Mouse (Mus musculus) thymus, postnatal 25 days (tissue): ENCODE results near the gene Syn2.

Source experiments
- DNase-seq: peaks from one replicate; pipeline ENCODE4 v3.0.0; 2022

The Syn2 gene

DNA sequence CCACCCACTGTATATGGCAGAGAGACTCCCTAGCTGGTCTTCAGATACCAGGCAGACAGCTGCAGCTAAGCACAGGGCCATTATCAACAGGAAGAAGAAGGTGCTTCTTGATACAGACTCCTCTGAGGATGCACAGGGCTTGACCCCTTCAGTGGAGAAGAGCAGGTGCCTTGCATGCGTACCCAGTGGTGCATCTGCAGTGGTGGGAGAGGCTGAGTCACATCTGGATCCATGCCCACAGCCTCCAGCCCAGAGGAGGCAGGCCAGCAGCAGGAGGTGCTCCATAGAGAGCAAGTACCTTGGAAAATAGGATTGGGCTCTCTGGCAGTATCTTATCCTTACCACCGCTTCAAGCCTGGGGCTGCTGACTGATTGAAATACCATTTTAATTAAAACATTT, 159.2 kb downstream of the Syn2 start:
- no peak for DNase-seq

- DNase-seq: no peak
Measured at GRCm38 (mm10) chr6:115307134-115307533, 172.4 kb downstream of the Syn2 start.

- DNase-seq: no peak
Measured at GRCm38 (mm10) chr6:115312780-115313179, 178.1 kb downstream of the Syn2 start.

DNA sequence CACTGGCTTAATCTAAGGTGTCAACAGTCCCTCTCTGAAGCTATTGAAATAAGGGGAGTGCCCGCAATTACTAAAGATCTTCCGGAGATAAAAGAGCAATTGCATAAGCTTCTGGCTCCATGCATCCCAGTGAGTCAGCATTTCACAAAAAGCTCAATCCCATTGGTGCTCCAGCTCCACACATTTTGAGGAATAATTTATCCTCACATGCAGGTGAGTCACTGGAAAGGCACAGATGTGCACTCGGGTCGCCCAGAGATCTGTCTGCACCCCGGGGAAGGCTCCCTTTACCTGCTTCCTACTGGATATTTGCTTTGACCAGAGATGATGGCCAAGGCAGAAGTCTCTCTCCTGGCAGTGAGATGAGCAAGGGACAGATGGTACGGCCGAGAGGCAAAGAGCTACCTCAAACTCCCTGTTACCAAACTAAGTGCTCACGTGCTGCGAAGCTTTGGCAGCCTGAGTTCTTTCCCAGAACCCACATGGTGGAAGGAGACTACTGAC, 178.6 kb downstream of the Syn2 start:
- DNase-seq: no peak

DNA sequence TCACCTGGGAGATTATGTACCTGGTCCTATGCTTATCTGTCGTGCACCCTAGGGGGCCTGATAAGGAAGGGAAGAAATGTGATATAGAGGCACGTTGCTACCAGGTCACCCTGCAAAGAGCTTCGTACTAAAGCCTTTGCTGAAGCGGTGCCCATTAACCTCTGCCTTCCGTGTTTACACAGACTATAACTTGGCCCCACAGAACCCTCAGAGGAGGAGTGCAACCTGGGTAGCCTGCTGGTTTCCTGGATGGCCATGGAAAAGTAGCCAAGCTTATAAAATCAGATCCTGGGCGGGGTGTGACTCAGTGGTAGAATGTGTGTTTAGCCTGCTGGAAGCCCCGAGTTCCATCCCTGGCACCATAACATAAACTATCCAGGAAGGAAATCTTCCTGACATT, 179.2 kb downstream of the Syn2 start:
- DNase-seq: no peak

DNA sequence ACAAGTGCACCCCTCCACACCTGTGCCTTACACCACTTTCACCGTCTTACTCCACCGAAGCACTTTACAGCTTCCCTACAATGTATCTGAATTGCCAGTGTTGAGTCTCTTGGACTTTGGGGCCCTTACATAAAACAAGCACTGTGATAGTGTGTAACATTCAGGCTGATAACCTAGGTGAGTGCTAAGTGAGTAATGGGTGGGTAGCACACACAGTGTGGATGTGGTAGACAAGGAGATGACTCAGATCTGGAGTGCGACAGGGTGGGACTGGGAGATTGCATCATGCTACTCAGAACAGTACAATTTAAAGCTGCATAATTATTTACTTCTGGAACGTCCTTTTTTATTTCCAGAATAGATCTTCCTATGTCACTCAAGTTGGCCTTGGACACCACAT, 181.1 kb downstream of the Syn2 start:
- DNase-seq: no peak

DNA sequence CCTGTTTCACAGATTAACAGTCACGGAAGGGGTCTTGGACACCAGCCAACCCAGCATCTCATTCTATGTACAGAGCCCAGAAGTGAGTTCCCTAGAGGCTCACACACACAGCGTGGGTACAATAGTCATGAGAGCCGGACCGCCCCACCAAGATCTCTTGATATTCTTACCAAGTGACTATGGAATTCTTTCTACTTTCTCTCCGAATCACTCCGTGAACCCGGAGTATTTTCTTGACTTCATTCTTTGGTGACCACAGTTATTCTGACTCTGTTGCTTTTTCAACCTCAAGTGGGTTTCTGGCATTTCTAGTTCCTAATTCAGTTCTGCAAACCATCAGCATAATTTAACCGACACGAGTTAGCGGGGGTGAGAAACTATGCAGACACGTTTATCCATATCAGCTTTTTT, 182.1 kb downstream of the Syn2 start:
- DNase-seq: no peak

DNA sequence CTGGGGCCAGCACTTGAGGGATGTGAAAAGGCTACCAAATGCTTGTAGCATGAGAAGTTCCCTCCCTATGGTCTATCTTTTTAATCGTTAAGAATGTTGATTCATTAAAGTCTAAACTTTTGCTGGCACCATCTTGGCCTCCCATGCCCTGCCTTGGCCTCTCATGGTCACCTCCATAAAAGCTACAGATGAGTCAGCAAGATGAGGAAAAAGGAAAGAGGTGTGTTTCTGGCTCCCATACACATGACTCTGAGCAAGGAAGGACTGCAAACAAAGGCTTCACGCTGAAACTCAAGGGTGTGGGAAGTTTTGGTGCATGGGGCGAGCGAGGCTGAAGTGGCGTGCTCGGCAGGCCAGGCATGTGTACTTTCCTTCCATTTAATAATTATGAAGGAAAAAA, 184.1 kb downstream of the Syn2 start:
- no peak for DNase-seq

- no peak for DNase-seq
Measured at GRCm38 (mm10) chr6:115319686-115320085, 185.0 kb downstream of the Syn2 start.

DNA sequence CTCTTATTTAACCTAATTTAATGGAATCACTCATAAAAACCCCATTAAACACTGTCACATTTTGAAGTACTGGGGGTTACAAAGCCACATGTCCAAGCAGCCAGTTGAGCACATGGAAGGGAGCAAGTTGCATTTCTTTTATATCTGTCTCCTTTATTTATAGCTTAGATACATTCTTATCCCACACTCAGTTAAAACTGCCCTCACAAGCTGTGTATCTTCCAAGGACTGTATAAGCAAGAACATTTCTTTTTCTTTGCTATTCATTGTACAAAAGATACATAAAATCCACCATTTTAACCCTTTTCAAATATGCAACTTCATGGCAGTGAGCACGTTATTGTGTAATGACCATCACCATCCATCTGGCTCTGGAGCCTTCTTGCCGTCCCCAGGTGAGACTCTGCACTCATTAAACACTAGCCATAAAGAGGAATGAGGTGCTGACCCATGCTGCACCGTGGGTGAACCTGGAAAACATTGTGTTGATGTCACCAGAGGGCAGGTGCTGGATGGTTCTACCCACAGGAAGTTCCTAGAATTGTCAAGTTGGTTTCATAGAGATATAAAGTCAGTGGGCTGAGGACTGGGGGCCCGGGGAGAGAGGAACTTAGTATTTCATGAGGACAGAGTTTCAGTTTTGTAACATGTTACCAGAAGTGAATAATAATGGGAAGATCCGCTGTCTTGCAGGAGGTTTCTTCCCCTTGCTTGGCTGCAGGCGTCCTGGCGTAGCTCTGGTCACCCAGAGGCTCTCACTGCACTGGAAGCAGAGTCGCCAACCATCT, 186.4 kb downstream of the Syn2 start:
- DNase-seq: no peak

DNA sequence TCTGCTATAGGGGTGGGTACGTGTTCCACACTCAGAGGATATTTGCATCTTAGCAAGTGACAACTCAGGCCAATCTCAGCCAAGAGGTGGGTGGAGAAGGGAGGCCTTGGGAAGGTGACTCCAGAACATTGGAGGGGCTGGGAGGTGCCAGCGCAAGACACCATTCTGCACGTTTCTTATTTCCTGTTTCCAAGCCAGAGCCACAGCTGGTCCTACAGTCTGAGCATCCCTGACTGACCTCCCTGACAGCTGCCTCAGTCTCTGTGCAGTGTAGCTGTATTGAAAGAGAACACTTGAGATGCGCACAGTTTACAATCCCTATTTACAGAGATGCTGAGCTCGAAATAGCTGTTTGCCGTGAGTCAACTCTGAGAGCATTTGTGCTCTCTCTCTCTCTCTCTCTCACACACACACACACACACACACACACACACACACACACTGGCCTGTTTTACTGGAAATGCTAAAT, 187.2 kb downstream of the Syn2 start:
- DNase-seq: no peak

- no peak for DNase-seq
Measured at GRCm38 (mm10) chr6:115322956-115323355, 188.3 kb downstream of the Syn2 start.

- DNase-seq: no peak
Measured at GRCm38 (mm10) chr6:115330964-115331363, 196.3 kb downstream of the Syn2 start.
